Mouse (Mus musculus) embryo, embryonic 10 days (tissue): Measurements from ENCODE around the gene Hepacam2.
"Not testable (repeated sequence)": the region's sequence is repeated elsewhere in the genome, so short reads cannot be mapped to it uniquely, and the experiment has no call there.

Source experiments
- DNase-seq: peaks from one replicate; pipeline ENCODE4 v3.0.0-alpha.2; 2015; ENCODE audit warnings: low spot score

Hepacam2 gene

DNA sequence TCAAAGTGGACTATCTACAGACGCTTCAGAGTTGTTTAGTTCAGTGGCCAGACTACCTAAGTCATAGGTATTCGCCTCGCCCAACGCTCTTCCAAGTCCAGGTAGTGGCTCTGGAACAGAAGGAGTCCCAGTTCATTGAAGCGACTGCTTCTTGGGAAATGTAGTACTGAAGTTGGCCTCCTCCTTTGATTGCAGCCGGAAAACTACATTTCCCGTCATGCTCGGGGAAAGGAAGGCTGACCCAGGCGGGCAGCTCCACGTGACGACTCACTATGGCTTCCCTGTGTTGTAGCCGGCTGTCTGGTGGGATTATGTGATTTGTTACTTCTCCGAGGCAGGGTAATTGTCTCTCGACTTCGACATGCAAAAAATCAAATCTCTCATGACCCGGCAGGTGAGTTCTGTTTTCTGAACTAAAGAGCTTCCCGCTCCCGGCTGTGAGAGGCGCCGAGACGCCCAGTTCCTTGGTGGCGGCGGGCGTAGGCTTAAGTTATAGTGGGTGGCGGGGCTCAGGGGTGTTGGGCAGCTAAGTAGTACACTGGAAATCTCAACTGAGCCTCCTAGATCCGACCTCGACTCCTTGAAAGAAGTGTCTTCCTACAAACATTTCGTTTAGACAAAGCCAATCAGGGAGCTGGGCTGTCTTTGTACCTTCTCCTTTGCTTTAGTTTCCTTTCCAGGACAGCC is at the start of gene Hepacam2, which contains the start of gene Vps50:
Gene Hepacam2, minus strand, starts transcription at position 137 of the 687 bp plus-strand sequence.
Gene Vps50, plus strand, starts transcription at position 221 of the 687 bp plus-strand sequence.
- DNase-seq = peak; percentile 96

DNA sequence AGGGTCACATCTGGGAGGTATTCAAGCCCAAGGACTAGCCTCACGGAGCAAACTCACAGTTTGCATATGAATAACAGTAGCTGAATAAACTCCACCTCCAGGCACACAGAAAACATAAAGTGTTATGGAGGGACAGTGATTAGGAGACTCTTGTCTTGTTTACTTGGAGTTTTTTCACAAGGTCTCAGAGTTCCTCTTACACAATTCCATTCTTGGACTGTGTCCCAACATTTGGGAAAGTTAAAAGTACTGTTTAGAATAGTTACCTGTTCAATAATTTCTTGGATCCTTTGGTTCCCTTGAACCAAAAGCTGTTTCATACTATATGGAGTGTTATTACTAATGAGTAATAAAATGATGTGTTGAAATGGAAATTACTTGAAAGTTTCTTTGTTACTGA is 46.9 kb upstream of the Hepacam2 start:
- DNase-seq = no peak

DNA sequence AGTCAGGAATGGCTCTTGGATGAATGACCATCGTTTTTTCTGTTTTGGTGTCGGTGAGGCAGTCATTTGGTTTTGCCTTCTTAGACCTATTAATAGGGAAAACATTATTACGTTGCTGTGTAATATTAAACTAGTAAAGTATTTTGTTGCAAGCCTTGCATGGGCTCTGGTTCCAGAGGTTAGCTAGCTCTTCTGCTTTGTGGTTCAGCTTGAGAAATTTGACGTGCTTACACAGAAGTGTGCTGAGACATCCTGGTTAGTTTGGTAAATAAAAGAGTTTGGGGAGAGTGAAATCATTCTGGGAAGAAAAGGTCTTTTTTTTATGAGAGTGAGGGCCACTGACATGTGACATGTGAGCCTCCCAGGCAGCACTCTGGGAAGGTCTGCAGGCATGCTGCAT is 45.8 kb upstream of the Hepacam2 start:
- no peak for DNase-seq

GRCm38 (mm10) chr6:3539470-3539869 is 41.4 kb upstream of the Hepacam2 start:
- no peak for DNase-seq

- no peak for DNase-seq
These were observed 38.0 kb upstream of the Hepacam2 start for GRCm38 (mm10) chr6:3536048-3536447.

- peak; percentile 49 for DNase-seq
These were observed 33.3 kb upstream of the Hepacam2 start for GRCm38 (mm10) chr6:3531445-3531844.

DNA sequence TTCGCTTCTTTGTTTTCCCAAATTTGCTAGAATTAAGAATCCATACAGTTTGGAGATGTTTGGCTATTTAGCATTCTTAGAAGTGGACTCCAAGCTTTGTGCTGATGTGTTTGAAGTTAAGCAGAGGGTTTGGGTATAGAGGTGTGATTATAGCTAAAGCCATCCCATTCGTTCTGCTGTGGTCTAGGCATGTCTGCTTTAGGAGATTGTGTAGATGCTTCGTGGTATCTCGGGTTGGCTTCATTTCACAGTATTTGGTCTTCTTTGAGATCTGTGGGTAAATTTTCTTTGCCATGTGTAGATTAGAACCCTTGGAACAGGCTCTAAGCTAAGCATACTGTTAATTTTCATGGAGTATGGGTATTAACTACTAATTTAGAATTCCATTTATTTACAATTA is 30.1 kb upstream of the Hepacam2 start:
- no peak for DNase-seq

GRCm38 (mm10) chr6:3512611-3513010 is 14.5 kb upstream of the Hepacam2 start:
- peak; percentile 24 for DNase-seq

GRCm38 (mm10) chr6:3511612-3512011 is 13.5 kb upstream of the Hepacam2 start:
- DNase-seq = peak; percentile 29

DNA sequence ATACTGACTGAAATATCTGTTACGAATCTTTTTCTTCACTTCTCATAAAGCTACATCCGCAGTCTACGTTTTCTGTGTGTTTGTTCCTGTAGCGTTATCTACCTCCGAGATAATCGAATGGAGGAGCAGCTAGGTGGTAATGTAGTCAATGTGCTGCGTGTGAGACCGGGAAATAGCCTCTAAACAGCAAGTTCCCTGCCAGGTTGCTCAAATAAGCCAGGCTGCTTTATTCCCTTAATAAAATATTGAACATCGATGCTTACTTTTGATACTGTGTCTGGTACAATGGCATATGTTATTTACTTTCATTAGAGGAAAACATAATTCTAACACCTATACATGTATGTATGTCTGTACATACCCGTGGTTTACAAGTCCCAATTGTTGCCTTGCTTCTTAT is 13.0 kb upstream of the Hepacam2 start:
- DNase-seq = no peak

DNA sequence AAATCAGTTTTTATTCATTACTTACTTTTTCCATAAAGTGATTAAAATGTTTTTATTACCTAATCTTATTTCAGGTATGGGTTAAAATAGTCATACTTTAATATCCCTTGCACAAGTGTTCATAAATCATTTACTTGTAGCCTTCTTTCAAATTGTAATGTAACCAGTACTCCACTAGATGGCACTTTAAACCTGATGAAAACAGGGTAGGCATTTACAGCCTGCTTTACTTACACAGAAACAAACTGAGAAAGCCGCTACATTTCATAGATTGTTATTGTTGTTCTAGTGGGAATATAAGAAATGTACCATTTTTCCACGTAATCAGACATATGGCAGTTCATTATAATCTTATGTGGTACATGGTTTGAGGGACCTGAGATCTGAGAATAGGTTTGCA is 11.7 kb upstream of the Hepacam2 start:
- peak; percentile 69 for DNase-seq

- DNase-seq = not testable (repeated sequence)
These were observed 10.1 kb upstream of the Hepacam2 start for GRCm38 (mm10) chr6:3508151-3508550.

- DNase-seq = no peak
These were observed 9.0 kb upstream of the Hepacam2 start for GRCm38 (mm10) chr6:3507078-3507477.

DNA sequence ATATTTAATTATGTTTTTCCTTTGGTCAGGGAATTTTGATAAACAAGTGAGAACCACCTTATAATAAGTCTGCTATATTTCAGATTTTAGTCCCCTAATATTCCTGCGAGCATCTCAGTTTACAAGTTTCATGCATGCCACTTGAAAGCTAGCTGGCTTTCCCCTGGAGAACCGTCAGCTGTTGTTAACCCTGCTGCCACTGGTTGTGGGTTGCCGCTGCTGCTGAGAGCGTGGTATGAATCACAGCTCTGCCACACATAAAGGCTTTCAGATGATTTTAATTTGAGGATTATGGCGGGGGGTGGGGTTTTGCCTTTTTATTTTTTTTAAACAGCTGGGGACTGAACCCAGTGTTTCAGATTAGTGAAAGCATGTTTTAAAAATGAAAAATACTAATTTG is 7.2 kb upstream of the Hepacam2 start:
- DNase-seq = no peak

GRCm38 (mm10) chr6:3500286-3500685 is 2.2 kb upstream of the Hepacam2 start:
- DNase-seq = no peak

- DNase-seq = peak; percentile 85
These were observed 1.9 kb downstream of the Hepacam2 start for GRCm38 (mm10) chr6:3496210-3496609.

DNA sequence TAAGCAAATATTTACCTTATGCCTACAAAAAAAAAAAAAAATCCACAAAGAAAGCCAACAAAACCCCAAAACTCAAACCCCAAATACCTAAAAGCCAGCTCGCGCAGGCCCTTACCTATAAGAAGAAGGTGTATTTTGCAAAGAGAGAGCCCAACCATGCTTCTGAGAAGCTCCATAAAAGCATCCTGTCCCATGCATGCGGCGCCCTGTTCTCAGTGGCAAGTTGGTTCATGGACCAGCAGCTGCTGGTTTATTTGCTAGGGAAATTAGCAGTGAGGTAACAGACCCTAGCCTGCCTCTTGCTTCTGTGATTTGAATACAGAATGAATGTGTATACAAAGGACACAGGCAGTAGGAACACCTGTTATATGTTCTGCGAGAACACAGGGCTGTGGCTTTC is 3.8 kb downstream of the Hepacam2 start:
- DNase-seq = no peak

DNA sequence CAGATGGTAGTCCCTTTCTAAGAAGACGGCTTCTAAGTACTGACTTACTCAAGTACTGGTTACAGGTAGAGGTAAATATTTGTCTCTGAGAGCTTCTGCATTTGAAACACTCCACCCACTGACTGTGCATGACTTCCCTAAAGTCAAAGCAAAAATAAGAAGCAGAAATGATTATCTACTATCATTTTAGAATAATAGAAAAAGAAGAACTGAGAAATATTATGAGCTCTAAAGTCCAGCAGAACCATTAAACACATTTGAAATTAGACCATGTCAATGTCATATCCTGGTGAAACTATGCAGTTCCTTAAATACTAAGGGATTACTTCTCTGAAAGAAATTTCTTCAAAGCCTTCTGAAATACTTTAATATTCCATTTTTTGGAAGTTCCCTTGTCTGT is 10.7 kb downstream of the Hepacam2 start:
- no peak for DNase-seq

DNA sequence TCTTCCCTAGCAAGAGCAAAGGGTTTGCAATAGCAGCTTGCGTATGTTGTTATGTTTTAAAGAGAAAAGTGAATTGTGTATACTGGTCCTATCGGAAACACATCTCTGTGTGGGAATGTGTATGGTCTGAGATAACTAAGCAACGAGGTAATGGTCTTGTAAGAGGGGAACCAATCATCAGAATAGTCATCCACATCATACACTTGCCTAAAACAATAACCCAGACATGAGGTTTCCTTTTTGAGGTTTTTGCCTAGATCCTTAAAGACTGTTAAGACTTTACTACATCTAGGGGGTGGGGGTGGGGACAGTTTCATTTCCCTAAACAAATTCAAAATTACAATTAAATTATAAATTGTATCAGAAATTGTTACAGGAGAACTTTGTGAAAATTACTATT is 13.0 kb downstream of the Hepacam2 start:
- DNase-seq = no peak

- DNase-seq = no peak
These were observed 16.4 kb downstream of the Hepacam2 start for GRCm38 (mm10) chr6:3481705-3482104.

DNA sequence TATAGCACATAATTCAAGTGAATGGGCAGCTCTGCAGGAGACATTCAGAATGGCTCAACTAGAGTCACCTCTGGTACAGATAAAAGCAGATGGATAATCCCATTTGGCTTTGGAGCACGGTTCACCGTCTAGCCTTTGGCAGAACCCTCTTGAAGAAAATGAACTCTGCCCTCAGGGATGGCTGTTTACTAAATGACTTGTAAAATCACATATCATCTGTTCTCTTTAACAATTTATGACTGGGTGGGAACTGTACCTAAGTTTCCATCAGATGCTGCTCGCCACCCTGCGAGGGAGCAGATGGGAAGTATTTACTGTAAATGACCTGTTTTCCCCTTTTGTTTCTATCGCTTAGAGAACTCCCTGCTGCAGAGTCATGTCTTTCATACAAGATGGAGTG is 18.2 kb downstream of the Hepacam2 start:
- DNase-seq = no peak

DNA sequence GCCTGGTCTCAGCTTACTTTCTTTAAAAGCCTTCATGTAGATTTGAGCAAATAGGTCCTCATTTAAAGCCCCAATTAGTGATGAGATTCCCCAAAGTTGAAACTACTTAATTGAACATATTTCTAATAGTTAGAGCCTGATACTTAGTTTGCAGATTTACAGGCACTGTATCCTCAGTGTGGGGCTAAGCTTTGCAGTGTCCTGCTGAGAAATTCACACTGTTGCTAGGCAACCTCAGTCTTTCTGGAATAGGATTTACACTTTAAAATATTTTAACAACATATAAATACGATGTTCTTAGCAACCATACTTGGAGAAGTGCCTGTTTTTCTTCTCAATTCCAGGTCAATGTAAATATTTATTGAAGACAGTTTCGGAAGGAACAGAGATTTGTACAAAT is 21.8 kb downstream of the Hepacam2 start:
- DNase-seq = no peak

GRCm38 (mm10) chr6:3470706-3471105 is 27.4 kb downstream of the Hepacam2 start:
- no peak for DNase-seq

DNA sequence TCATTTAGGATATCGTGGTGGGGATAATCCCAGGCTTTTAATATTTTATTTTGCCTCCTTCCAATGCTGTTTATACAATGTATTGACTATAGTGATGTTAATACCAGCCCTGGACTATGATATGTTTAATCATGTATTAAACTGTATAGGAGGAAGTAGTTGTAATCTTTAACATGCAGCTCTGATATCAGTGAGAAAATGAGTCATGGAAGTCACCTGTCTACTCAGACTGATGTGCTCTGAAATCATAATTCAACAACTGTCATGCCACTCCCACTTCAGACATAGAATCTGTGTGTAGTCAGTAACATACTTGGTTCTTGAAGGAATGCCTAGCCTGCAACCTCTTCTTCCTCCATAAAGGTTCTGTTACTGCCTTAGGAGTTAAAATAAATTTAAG is 29.5 kb downstream of the Hepacam2 start:
- DNase-seq = no peak
